Mouse (Mus musculus): ENCODE results near the gene Bad. TPM values are rescaled to one million over a fixed set of nuclear protein-coding genes. Genes with fewer than 3 reads are reported as not detected.

Bad gene
- total RNA-seq, 2 experiments from 2014 or later, result 37.7 to 38.3 TPM

DNA sequence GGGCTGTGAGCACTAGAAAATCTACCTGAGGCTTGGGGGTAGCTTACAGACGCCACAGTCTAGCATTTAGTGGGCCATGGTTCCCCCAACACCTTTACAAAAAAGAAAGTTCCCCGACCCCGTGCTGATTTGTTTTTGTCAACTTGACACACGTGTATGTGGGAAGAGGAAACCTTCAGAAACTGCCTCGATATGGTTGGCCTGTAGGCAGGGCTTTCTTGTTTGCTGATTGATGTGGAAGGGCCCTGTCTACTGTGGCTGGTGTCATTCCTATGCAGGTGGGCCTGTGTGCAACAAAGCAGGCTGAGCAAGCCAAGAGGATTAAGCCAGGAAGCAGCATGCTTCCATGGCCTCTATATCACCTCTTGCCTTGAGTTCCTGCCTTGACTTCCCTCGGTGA is 28.6 kb upstream of the Bad start:
- intact Hi-C loops (cut with DNase I), result no loop called here

DNA sequence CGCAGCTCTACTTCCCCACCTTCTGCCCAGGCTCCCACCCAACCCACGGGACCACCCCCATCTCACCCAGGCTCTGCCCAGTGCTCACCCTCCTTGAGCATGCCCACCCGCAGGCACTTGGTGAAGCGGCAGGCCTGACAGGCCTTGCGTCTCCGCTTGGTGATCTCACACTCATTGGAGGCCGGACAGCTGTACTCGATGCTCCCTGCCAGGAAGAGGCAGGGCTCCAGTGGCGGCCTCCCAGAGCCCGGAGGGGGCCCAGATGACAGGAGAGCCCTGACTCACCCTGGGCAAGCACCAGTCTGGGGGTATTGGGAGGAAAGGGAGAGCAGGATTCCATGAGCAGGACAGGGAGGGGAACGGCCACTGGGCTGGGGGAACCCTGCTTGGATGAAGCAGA is 27.7 kb upstream of the Bad start:
- intact Hi-C loops (cut with DNase I), result no loop called here
- DNase-seq (ENCODE audit: low spot score in 2 of 2), result no peak

More for the DNA sequence above, 28.6 kb upstream of the Bad start:
- DNase-seq (ENCODE audit: low spot score in 2 of 2), result no peak

DNA sequence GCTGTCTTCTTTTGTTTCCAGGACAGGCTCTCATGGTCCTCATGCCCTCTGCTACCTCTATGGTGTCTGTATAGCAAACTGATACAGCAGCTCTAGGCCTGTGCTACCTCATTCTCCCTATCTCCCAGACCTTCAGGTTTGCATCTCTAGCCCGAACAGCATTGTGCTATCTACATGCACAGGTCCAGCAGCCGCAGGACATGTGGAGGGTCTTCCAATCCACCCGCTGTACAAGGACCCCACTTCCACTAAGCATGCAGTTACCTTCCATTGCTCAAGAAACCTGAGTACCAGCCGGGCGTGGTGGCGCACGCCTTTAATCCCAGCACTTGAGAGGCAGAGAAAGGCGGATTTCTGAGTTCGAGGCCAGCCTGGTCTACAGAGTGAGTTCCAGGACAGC is 27.1 kb upstream of the Bad start:
- DNase-seq (ENCODE audit: low spot score in 2 of 2), result no peak
- intact Hi-C loops (cut with DNase I), result no loop called here

DNA sequence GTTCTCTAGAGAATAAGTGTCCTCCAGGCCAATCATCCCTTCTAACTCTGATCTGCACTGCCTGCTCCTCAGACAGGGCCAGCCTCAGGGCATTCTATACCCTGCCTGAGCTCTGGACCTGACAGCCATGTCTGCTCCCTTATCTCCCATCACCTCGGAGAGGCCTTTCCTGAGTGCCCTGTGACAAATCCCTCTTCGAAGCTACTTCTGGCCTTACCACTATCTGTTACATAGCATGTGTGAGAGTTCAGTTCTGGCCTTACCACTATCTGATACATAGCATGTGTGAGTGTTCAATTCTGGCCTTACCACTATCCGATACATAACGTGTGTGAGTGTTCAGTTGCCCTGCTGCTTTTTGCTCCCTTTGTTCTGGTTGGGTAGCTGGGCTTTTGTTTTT is 26.4 kb upstream of the Bad start:
- intact Hi-C loops (cut with DNase I), result no loop called here
- DNase-seq (ENCODE audit: low spot score in 2 of 2), result no peak

DNA sequence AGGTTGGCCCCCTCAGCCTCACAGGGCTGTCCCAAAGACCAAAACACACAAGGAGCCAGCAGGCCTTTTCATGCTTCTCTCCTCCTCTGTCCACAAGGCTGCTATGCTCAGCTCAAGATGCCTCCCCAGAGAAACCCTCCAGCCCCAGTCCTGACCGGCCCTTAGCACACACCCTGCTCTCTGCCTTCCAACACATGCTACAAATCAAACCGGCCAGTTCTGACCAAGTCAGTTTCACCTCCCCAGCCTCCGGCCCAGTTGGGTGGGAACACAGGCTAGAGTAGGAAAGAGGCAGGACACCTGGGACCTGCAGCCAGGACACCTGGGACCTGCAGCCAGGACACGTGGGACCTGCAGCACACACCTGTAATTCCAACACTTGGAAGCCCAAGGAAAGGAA is 25.2 kb upstream of the Bad start:
- intact Hi-C loops (cut with DNase I), result no loop called here
- no peak for DNase-seq (ENCODE audit: low spot score in 2 of 2)

DNA sequence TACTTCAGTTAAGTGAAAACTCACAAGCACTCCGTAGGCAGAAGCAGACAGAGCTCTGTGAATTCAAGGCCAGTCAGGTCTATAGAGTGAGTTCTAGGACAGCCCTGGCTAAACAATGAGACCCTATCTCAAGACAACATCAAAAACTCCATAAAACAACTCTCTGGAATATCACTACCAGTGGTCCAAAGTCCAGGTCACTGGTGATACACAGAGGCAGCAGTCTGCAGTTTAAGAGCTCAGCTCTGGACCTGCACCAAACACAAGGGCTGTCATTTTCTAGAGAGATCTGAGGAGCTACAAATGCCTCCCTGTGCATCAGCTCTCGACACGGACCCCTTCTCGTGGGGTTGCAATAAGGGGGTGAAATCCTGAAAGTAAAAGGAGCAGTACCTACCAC is 23.3 kb upstream of the Bad start:
- no peak for DNase-seq (ENCODE audit: low spot score in 2 of 2)

DNA sequence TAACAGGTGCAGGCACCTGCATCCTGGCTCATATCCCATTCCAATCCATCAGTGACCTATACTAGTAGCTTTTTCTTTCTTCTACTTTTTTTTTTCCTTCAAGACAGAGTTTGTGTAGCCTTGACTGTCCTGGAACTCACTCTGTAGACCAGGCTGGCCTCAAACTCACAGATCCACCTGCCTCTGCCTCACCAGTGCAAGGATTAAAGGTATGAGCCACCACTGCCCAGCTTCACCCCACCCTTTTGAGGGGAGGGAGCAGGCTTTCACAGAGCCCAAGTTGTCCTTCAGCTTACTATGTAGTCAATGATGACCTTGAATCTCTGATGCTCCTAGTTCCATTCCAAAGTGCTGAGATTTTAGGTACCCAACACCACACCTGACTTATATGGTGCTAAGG is 22.2 kb upstream of the Bad start:
- no peak for DNase-seq (ENCODE audit: low spot score in 2 of 2)
- intact Hi-C loops (cut with DNase I), result no loop called here

More for the DNA sequence above, 23.3 kb upstream of the Bad start:
- intact Hi-C loops (cut with DNase I), result no loop called here

DNA sequence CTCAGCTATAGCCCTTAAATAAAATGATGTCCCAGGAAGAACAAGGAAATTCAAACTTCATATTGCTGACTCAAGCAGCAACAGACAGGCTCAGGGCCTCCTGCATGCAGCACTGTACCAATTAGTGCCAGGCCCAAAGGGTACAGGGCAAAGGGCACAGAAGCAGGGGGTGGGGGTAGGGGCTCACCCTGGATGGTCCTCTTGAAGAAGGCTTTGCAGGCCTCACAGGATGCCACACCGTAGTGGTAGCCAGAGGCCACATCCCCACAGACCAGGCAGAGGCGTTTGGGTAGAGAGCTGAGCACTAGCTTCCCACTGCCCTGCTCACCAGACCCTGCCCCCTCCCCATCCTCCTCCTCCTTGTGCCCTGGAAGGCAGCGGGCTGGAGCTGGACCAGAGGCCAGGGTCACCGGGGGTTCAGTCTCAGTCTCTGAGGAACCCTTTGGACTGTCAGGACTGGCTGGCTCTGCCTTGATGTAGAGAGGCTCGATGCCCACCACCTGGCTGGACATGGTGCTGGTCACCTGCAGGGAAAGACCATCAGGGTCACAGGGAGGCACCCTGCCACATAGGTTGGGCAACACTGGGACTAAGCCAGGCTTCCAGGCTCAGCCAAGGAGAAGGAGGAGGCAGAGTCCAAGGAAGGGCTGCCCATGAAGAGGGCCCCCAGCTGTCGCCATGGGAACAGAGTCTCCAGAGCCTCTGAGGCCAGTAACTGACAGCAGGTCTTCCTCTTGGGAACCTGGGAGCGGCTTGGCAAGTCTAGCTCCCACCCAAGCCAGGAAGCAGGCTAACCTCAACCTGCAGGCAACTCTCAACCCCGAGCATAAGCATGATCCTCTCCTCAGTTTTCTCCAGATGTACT is 21.6 kb upstream of the Bad start:
- peak in 1 of 2 experiments; percentile 41 for DNase-seq (ENCODE audit: low spot score in 2 of 2)
- intact Hi-C loops (cut with DNase I), result no loop called here

DNA sequence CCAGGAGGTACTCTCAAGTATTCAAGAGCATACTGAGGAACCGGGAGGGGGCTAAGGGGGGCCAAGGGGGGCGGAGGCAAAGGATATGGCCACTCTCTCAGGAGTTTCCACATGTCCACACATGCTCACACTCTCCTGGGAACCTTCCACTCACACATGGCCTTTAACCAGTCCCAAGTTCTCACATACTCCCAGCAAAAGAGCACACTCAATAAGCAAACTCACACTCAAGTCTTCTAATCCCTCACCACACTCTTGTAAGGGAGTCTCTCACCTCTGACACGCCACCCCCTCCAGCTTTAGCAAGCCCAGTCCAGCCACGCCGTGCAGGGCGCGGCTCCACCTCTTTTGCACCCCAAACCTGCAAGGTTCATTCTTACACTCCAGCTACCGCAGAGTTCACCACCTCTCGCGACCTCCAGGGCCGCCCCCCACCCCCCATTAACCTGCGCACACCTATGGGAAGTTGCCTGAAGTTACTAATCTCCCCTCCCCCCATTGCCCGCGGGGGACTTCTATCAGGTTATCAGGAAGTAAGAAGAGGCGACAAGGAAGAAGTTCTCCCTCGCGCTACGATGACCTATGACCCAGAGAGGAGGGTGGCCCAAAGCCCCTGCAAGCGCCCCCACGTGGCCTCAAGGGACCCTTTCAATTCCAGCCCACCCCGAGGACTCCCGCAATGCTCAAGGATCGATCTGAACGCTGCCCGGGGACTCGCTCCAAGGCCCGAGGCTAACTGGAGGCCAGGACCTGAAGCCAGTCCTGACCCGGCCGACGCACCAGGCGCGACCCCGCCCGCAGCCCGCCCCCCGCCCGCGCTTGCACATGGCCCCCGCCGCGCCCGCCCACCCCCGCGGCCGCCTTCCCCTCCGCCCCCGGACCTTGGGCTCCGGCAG is 20.7 kb upstream of the Bad start:
- intact Hi-C loops (cut with DNase I), result no loop called here
- DNase-seq (ENCODE audit: low spot score in 2 of 2), result peak; percentile 43 to 50

DNA sequence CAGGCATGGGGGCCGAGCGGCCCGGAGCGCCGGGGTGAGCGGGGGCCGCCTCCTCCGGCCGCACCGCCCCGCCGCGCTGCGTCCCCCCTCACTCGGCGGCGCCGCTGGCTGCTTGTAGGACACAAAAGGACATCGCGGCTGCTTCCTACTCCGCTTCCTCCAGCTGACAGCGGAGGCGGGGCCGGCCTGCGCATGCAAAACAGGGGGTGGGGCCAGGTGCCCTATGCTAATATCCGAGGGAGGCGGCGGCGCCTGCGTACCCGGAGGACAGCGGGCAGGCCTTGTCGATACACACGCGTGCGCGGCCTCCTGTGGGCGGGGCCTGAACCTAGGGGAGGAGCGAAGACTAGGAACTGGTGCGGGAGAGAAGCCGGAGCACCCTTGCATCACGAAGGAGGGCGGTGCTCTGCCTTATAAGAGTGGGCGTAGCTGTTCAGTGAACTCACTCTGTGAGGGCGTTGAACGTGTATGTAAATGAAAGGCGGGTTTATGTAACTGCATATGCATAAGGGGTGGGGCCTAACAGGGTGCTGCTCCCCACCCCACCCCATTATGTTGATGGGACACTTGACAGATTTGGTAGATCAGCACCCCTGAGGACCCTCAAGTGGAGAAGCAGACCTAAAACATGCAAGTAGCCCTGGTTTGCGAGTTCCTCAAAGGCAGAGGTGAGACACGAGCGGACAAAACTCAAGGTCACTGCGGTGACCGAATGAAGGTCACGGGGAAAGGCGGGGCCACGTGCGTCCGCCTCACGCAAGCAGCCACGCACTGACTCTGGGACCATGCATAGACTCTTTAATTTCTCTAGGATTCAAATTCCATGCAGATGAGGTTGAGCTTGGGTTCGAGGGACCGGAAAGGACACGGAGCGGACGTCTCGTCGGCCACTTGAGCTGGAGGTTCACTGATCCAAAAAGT is 19.8 kb upstream of the Bad start, which contains the start of gene Esrra:
TSS of gene Esrra (minus strand) at position 167 of the 921 bp plus-strand sequence.
- intact Hi-C loops (cut with DNase I), result loop anchor here (2.0 kb wide), 1 partner anchor 57 kb away; no protein-coding TSS in a partner anchor
- peak; percentile 100 for DNase-seq (ENCODE audit: low spot score in 2 of 2)

DNA sequence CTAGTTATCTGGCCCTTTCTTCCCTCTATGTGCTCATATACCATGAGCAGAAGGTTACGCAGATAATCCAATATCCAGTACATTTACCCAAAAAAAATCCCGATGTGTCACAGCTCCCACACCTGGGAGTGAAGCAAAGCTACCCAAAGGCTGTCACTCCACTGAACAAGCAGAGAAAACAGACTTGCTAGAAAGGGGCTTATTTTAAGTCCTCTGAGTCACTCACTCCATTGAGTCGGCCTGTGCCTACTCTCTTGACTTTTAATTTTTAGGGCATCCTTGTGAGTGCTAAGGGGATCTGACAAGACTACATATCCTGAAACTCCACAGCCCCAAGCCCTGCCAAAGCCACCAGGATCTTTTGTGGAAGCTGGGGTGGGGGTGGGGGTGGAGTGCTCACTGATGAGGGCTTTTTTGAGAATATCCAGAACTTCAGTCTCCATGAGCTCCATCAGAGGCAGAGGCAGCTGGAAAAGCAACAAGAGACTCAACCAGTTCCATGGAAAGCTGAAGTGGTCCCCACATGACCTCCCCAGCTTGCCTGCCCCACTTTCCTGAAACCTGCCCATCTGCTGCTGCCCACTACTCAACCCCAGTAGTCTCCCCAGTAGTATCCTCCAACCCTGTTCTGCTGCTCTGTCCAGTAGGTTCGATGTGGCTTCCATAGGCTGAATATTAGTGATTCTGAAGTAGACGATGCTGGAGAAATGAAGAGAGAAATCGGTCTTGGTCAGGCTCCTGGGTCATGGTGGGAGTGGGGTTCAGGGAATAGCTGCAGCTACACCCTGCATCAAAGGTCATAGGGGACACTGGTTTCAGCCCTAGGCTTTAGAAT is 18.5 kb upstream of the Bad start:
- intact Hi-C loops (cut with DNase I), result loop anchor here (1.0 to 2.0 kb wide), 2 partner anchors 28 to 56 kb away; no protein-coding TSS in a partner anchor
- DNase-seq (ENCODE audit: low spot score in 2 of 2), result peak in 1 of 2 experiments; percentile 51

DNA sequence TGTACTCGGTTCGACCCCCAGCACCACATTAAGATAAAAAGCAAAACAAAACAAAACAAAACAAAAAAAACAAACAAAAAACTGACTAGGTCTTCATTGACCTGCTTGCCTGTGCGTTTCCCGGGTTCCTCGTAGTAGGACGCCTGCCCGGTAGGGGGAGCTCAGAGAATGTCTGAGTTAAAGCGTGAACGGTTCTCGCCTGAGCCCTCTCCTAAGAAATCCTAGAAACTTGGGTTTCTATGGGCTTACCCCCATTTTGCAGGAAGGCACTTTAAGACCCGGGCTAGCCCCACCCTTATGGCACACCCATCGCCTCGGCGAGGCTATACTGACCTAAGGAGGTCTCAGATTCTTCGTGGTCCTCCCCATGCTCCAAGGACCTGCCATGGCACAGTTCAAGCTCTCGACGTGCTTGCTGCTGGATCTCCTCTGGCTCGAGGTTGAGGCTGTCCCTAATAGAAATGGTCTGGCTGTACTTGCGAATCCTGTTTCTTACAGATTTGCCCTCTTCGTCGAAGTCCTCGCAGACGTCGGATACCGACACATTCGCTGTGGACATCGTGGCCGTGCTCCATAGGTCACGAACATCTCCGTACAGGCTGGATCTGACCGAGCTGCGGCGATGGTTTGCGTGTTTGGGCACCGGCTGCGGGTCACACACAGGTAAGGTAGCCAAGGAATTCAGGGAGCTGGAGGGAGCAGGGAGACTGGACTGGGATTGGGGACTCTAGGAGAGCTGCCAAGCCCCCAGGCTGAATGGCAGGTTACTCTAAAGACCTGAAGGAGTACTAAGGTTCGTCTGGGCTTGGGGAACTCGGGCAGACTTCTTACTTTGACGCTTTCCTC is 17.0 kb upstream of the Bad start:
- intact Hi-C loops (cut with DNase I), result no loop called here

DNA sequence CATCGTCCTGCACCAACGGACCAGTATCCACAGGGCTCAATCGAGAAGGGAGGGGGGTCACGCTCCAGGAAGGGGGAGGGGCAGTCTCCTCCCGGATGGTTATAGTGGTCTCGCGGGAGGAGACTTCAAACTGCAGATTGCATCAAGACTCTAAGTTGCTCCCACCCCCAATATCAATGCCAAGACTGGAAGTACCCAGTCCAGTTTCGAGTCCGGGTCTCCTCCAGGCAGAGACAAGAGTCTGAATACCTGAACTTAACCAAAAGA is 16.4 kb upstream of the Bad start, which contains the start of gene Catsperz:
TSS of gene Catsperz (minus strand) at position 74 of the 267 bp plus-strand sequence.
- DNase-seq (ENCODE audit: low spot score in 2 of 2), result no peak
- intact Hi-C loops (cut with DNase I), result no loop called here

More for the DNA sequence above, 17.0 kb upstream of the Bad start:
- DNase-seq (ENCODE audit: low spot score in 2 of 2), result peak; percentile 87 to 93

DNA sequence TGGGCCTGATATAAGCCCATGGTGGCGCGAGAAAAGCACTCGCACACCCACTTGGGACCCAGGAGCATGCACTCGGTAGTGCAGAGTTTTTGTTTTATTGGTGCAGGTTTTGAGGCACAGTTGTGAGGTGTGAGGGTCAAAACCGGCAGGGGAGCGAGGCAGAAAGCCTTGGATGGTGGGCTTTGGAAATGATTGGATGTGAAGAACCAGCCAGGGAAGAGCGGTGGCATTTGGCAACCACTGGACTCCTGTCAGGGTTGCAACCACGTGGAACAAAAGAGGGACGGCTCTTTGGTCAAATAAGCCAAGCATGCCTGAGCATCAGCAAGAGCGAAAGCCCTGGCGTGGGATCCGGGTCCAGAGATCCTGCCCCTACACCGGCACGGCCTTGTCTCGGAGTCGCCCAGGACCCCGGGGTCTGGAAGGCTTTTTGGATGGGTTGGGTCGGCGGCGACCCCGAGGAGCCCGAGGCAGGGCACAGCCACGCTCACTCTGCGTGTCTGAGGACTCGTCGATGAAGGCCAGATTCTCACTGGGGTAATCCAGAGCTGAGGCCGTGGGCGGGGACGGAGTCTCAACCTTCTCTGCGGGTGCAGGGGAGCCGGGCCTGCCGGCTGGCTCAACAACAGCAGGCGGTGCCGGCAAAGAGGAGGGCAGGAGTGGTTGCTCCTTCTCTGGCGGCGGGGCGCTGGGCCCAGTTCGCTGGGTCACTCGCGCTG is 15.9 kb upstream of the Bad start:
- intact Hi-C loops (cut with DNase I), result no loop called here

DNA sequence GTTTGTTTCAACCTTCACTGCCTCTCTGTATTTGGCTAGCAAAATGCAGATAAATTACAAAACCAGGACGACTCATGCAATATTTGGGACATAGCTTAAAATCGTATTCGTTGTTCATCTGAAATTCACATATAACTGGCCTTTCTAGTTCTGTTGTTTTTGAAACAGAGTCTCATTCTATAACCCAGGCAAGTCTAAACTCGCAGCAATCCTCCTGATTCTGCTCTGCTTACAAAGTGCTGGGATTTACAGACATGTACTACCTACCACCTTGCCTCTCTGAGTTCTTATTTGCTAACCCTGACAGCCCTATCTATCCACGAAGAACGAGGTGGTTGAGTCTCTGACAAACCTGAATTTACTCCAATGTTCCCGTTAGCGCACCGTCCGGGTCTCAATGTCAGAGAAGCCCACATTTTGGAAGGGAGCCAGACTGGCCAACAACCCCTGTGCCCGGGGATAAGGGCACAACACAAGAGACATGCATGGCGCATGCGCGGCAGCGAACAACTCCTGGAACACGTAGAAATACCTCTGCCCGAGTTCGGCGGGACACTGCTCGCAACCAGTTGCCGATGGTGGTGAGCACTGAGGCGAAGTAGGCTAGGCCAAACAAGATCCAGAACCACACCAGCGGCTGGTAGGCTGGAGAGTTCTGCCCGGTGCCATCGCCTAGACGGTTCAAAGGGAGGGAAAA is 15.0 kb upstream of the Bad start:
- intact Hi-C loops (cut with DNase I), result no loop called here
- DNase-seq (ENCODE audit: low spot score in 2 of 2), result no peak

More for the DNA sequence above, 15.9 kb upstream of the Bad start:
- no peak for DNase-seq (ENCODE audit: low spot score in 2 of 2)

DNA sequence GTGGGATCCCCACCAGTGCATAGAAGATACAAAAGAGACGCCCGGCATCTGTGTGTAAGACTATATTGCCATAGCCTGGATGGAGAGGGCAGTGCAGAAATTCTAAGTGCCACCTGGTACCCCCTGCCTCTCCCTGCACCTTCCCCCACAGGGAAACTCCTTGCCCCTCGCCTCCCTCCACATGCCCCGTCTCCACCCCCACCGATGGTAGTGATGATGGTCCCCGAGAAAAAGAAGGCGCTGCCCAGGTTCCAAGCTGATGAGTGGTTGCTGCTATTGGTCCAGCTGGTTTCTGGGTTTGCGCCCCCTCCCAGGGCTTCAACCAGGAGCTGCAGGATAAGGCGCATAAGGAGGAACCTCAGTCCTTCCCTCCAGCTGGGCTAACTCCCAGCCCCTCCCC is 13.6 kb upstream of the Bad start:
- no peak for DNase-seq (ENCODE audit: low spot score in 2 of 2)
- intact Hi-C loops (cut with DNase I), result no loop called here

Data from left cerebral cortex, postnatal 25 days (tissue).